Mouse (Mus musculus): ENCODE data around the gene Il20.

Gene Il20

GRCm38 (mm10) chr1:130865541-130866221 lies 45.6 kb downstream of the Il20 start, which contains the start of gene Fcmr:
Gene Fcmr (plus strand): TSS chr1:130865669.
- DNase-seq (ENCODE audit: low read depth in 2 of 2, low spot score in 2 of 2) = no peak

GRCm38 (mm10) chr1:130864741-130865140 lies 46.5 kb downstream of the Il20 start:
- no peak for DNase-seq (ENCODE audit: low read depth in 2 of 2, low spot score in 2 of 2)

- DNase-seq (ENCODE audit: low read depth in 2 of 2, low spot score in 2 of 2) = peak in 1 of 2 experiments; percentile 6
Measured at GRCm38 (mm10) chr1:130864238-130864637, 47.0 kb downstream of the Il20 start.

GRCm38 (mm10) chr1:130857456-130857855 lies 53.8 kb downstream of the Il20 start:
- DNase-seq (ENCODE audit: low read depth in 2 of 2, low spot score in 2 of 2) = no peak
